Comparison of ENCODE assay signal across 19 mouse cellular contexts in genomic region chr6:87119975-87120374, GRCm38 (mm10). TPM values are rescaled to one million over a fixed set of nuclear protein-coding genes. Genes with fewer than 3 reads are reported as not detected.
DNase-seq lines count a peak whose midpoint lies in the region; ATAC-seq and TF ChIP-seq lines count a peak whose summit lies in the region.
"Had no signal": no experiment of that assay in that cellular context is flagged by ENCODE, and none has a peak within 500 bp of the region (broad histone marks: within the 10 kb centered on the region; RNA-seq: fewer than 3 reads in every experiment).

No protein-coding gene starts in this region.

- H3K36me3 ChIP-seq in lung, postnatal 0 days (ENCODE audit: insufficient read depth, low read length): no peaks in the 10 kb centered on the region
- no peaks in the 10 kb centered on the region for H3K36me3 ChIP-seq in intestine, embryonic 15.5 days
- no peaks in the 10 kb centered on the region for H3K36me3 ChIP-seq in liver, embryonic 12.5 days
- H3K36me3 ChIP-seq in stomach, embryonic 16.5 days (ENCODE audit: control insufficient read depth, insufficient read depth, low read length): no peaks in the 10 kb centered on the region
- H3K36me3 ChIP-seq: embryonic facial prominence, embryonic 15.5 days; forebrain, embryonic 10.5 days; limb, embryonic 15.5 days had no signal

- no peaks in the 10 kb centered on the region for H3K27me3 ChIP-seq in lung, postnatal 0 days (replicated peaks; ENCODE audit: insufficient read depth, low read length)
- no peaks in the 10 kb centered on the region for H3K27me3 ChIP-seq in intestine, embryonic 15.5 days (replicated peaks)
- H3K27me3 ChIP-seq in liver, embryonic 12.5 days (replicated peaks): no peaks in the 10 kb centered on the region; the same call in 1 of the 2 replicates
- no peaks in the 10 kb centered on the region for H3K27me3 ChIP-seq in stomach, embryonic 16.5 days (ENCODE audit: control insufficient read depth, insufficient read depth, low read length)
- H3K27me3 ChIP-seq: embryonic facial prominence, embryonic 15.5 days; limb, embryonic 15.5 days had no signal

- TF ChIP-seq CTCF in lung, postnatal 0 days (IDR thresholded peaks at IDR 0.05): no peak
- TF ChIP-seq CTCF in lung, adult 2 months (IDR thresholded peaks at IDR 0.05; ENCODE audit: insufficient read depth, low read length): no peak

- no peaks in the 10 kb centered on the region for H3K9me3 ChIP-seq in lung, postnatal 0 days (ENCODE audit: low read length)
- H3K9me3 ChIP-seq in intestine, embryonic 15.5 days: no peaks in the 10 kb centered on the region
- H3K9me3 ChIP-seq in liver, embryonic 12.5 days (replicated peaks): 0 out of 2 replicates have a peak, but pooled peaks cover 3% of the 10 kb centered on the region
- H3K9me3 ChIP-seq in stomach, embryonic 16.5 days (replicated peaks; ENCODE audit: control insufficient read depth, low read length): no peaks in the 10 kb centered on the region
- H3K9me3 ChIP-seq: embryonic facial prominence, embryonic 15.5 days; forebrain, embryonic 10.5 days; limb, embryonic 15.5 days had no signal

- TF ChIP-seq EP300 in lung, postnatal 0 days (IDR thresholded peaks at IDR 0.05): no peak

- no peak overlapping the region for H3K4me3 ChIP-seq in lung, postnatal 0 days (ENCODE audit: low read depth, low read length)
- H3K4me3 ChIP-seq in lung, adult 2 months (replicated peaks; ENCODE audit: extremely low read depth, low read depth, low read length): no peak overlapping the region
- H3K4me3 ChIP-seq in intestine, embryonic 15.5 days (replicated peaks): no peak overlapping the region
- H3K4me3 ChIP-seq in liver, embryonic 12.5 days: no peak overlapping the region
- no peak overlapping the region for H3K4me3 ChIP-seq in stomach, embryonic 16.5 days (replicated peaks; ENCODE audit: low read length)
- H3K4me3 ChIP-seq: embryonic facial prominence, embryonic 15.5 days; forebrain, embryonic 10.5 days; heart, adult 2 months; limb, embryonic 15.5 days; myocyte had no signal

- H3K27ac ChIP-seq in lung, postnatal 0 days (ENCODE audit: low read length): peak overlapping the region; percentile 33; the same call in 1 of the 2 replicates
- H3K27ac ChIP-seq in intestine, embryonic 15.5 days: peak overlapping the region; percentile 51; the same call in 1 of the 2 replicates
- H3K27ac ChIP-seq in liver, embryonic 12.5 days: no peak overlapping the region
- H3K27ac ChIP-seq in stomach, embryonic 16.5 days (ENCODE audit: low read length): peak overlapping the region; percentile 40
- H3K27ac ChIP-seq: embryonic facial prominence, embryonic 15.5 days; forebrain, embryonic 10.5 days; heart, adult 2 months; hindbrain, embryonic 14.5 days; limb, embryonic 15.5 days had no signal

- peak; percentile 28 for DNase-seq in lung, postnatal 0 days (ENCODE audit: low spot score)
- DNase-seq in lung, adult 2 months: no peak
- DNase-seq in cerebellum, postnatal 25 days: no peak
- no peak for DNase-seq in retina, postnatal 1 day
- DNase-seq: cerebellum, postnatal 10 days; embryo, embryonic 11 days; gastrocnemius, postnatal 14 days; heart, adult 2 months; heart, postnatal 10 days; kidney, adult 18-20 months; midbrain, embryonic 14.5 days had no signal

- 21% methylated on average over 4 of the region's 4 CpGs for WGBS in lung, postnatal 0 days
- WGBS in lung, adult 2 months: 23% methylated on average over 4 of the region's 4 CpGs
- WGBS in intestine, embryonic 15.5 days: 31% methylated on average over 4 of the region's 4 CpGs
- 76% methylated on average over 4 of the region's 4 CpGs for WGBS in liver, embryonic 12.5 days (ENCODE audit: insufficient replicate concordance)
- 58% methylated on average over 4 of the region's 4 CpGs for WGBS in stomach, embryonic 16.5 days

- ATAC-seq in lung, postnatal 0 days: peak; percentile 70
- peak; percentile 77 for ATAC-seq in intestine, embryonic 15.5 days
- ATAC-seq in liver, embryonic 12.5 days: peak; percentile 32; the same call in 1 of the 2 replicates
- 0 out of 2 replicates have a peak, but pooled peaks have one; percentile 37 for ATAC-seq in stomach, embryonic 16.5 days (ENCODE audit: insufficient read depth, low FRiP score)

- no peak overlapping the region for H3K9ac ChIP-seq in lung, postnatal 0 days (replicated peaks; ENCODE audit: low read depth)
- no peak overlapping the region for H3K9ac ChIP-seq in intestine, embryonic 15.5 days
- no peak overlapping the region for H3K9ac ChIP-seq in liver, embryonic 12.5 days
- H3K9ac ChIP-seq in stomach, embryonic 16.5 days (ENCODE audit: low read length): no peak overlapping the region
- H3K9ac ChIP-seq: embryonic facial prominence, embryonic 15.5 days; hindbrain, embryonic 14.5 days; limb, embryonic 15.5 days had no signal

- H3K4me2 ChIP-seq in lung, postnatal 0 days (replicated peaks; ENCODE audit: low read depth, low read length): no peak overlapping the region
- peak overlapping the region; percentile 26; the same call in 1 of the 2 replicates for H3K4me2 ChIP-seq in intestine, embryonic 15.5 days (replicated peaks)
- H3K4me2 ChIP-seq in liver, embryonic 12.5 days: no peak overlapping the region
- no peak overlapping the region for H3K4me2 ChIP-seq in stomach, embryonic 16.5 days (ENCODE audit: low read depth, low read length)
- H3K4me2 ChIP-seq: embryonic facial prominence, embryonic 15.5 days; hindbrain, embryonic 14.5 days; limb, embryonic 15.5 days had no signal

- no peak for TF ChIP-seq POLR2A in lung, adult 2 months (IDR thresholded peaks at IDR 0.05; ENCODE audit: borderline replicate concordance, extremely low read depth, low read depth, low read length)

- peaks cover 8% of the 10 kb centered on the region; the same call in 1 of the 2 replicates for H3K4me1 ChIP-seq in lung, postnatal 0 days (ENCODE audit: insufficient read depth, low read depth, low read length)
- peaks cover 6% of the 10 kb centered on the region; the same call in 1 of the 2 replicates for H3K4me1 ChIP-seq in lung, adult 2 months (ENCODE audit: control insufficient read depth, insufficient read depth, low read length)
- H3K4me1 ChIP-seq in intestine, embryonic 15.5 days (replicated peaks): no peaks in the 10 kb centered on the region
- no peaks in the 10 kb centered on the region for H3K4me1 ChIP-seq in liver, embryonic 12.5 days
- H3K4me1 ChIP-seq in stomach, embryonic 16.5 days (ENCODE audit: control insufficient read depth, insufficient read depth, low read length): no peaks in the 10 kb centered on the region
- H3K4me1 ChIP-seq: forebrain, embryonic 10.5 days had no signal

RNA-seq across cellular contexts. Expression of gene D6Ertd527e, which starts 15.4 kb away (rescaled TPM):
- 0.30 and 0.33 TPM in 2 replicates for polyA plus RNA-seq in lung, postnatal 0 days (2015; fragmentation: Nextera tagmentation; extraction: Ambion mirVana)
- polyA plus RNA-seq in lung, adult 2 months (2012; rRNA removed): 2.0 and 2.3 TPM in 2 replicates
- polyA plus RNA-seq in intestine, embryonic 15.5 days (2015; fragmentation: Nextera tagmentation; extraction: Ambion mirVana): 0.21 and 0.30 TPM in 2 replicates
- 0.08 and 0.13 TPM in 2 replicates for polyA plus RNA-seq in liver, embryonic 12.5 days (2016; fragmentation: Nextera tagmentation; extraction: Ambion mirVana)
- 0.44 and 0.61 TPM in 2 replicates for polyA plus RNA-seq in stomach, embryonic 16.5 days (2015; fragmentation: Nextera tagmentation; extraction: Ambion mirVana)
- polyA plus RNA-seq: midbrain, embryonic 14.5 days had no signal
